Mouse (Mus musculus) intestine, embryonic 16.5 days (tissue): ENCODE measurements around the gene Kptn. TPM values are rescaled to one million over a fixed set of nuclear protein-coding genes. Genes with fewer than 3 reads are reported as not detected.

Experiments used
- ATAC-seq: fragments of 200-750 bp; cut with Nextera tagmentation; 2 replicates; pipeline ENCODE4 v1.8.0; 2017; ENCODE audit warnings: moderate TSS enrichment, moderate library complexity
- H3K27ac ChIP-seq: fragments of 300-500 bp; sonication (generic); 2 replicates; pipeline ENCODE4 v1.5.1; 2014; ENCODE audit warnings: mild to moderate bottlenecking, low read length
- H3K27me3 ChIP-seq: fragments of 300-500 bp; sonication (generic); replicated peaks from 2 replicates; pipeline ENCODE4 v1.6.1; 2014; ENCODE audit warnings: low read length, control low read depth, mixed read lengths; ENCODE audit not compliant: control insufficient read depth, insufficient read depth
- H3K36me3 ChIP-seq: fragments of 300-500 bp; sonication (generic); 2 replicates; pipeline ENCODE4 v1.6.1; 2014; ENCODE audit warnings: low read length, control low read depth; ENCODE audit not compliant: control insufficient read depth, insufficient read depth
- H3K4me1 ChIP-seq: fragments of 300-500 bp; sonication (generic); 2 replicates; pipeline ENCODE4 v1.6.1; 2014; ENCODE audit warnings: low read length, control low read depth, mixed read lengths; ENCODE audit not compliant: control insufficient read depth, insufficient read depth
- H3K4me2 ChIP-seq: fragments of 300-500 bp; sonication (generic); 2 replicates; pipeline ENCODE4 v1.6.1; 2014; ENCODE audit warnings: low read depth, low read length, control low read depth
- H3K4me3 ChIP-seq: fragments of 300-500 bp; sonication (generic); 2 replicates; pipeline ENCODE4 v1.5.1; 2014; ENCODE audit warnings: mild to moderate bottlenecking, low read length
- H3K9ac ChIP-seq: fragments of 300-500 bp; sonication (generic); 2 replicates; pipeline ENCODE4 v1.6.1; 2014; ENCODE audit warnings: low read depth, low read length
- H3K9me3 ChIP-seq: fragments of 300-500 bp; sonication (generic); 2 replicates; pipeline ENCODE4 v1.6.1; 2016; ENCODE audit warnings: low read length, control low read depth; ENCODE audit not compliant: control insufficient read depth
- WGBS: fragments of 180-500 bp; shearing (Covaris S2); extraction: QIAGEN DNeasy Blood & Tissue Kit; methylation state at CpG from one replicate; pipeline ENCODE4 v1.1.7; 2014; 5-methylcytosine and 5-hydroxymethylcytosine counted together
- polyA plus RNA-seq: library from polyadenylated mRNA; unstranded; fragments of >200 nt; fragmentation: Nextera tagmentation; extraction: Ambion mirVana; gene quantifications from 2 replicates; pipeline ENCODE4 v1.2.1, GENCODE M21; 2015

The Kptn gene
- polyA plus RNA-seq, 1 experiment from 2014 or later: 27.1 TPM

DNA sequence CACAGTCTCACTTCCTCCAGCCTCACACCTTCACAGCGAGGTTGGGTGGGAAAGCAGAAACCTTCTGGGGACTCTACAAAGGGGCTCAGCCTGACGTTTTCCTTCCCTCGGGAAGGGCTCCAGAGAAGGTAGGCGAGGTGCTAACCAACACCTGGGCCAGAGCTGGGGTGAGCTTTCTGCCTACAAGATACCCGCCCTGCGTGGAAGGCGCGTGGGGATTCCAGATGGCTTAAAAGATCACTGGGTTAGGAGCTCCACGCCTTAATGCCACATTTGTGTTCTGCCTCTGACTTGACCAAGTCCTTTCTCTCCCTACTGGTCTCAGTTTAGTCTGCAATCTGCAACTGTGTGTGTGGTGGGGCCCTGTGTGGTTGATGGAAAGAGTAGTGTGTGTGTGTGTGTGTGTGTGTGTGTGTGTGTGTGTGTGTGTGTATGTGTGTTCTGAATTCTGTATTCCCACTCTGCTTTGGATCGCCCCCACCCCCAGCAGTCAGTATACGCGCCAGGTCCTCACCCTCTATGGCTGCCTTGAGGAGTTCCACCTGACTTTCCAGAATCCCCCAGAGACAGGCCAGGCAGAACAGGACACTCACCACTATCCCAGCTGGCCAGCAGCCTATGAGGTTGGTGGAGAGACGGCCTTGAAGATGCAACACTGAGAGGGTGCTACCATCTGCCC is 11.4 kb downstream of the Kptn start:
- H3K27me3 ChIP-seq: 0 out of 2 replicates have a peak, but pooled peaks cover 2% of the 10 kb centered on the region
- H3K9ac ChIP-seq: 0 out of 2 replicates have a peak overlapping the region, but pooled peaks have one; percentile 67
- peaks cover 31% of the 10 kb centered on the region for H3K4me1 ChIP-seq
- peak overlapping the region; percentile 60; the same call in 1 of the 2 replicates for H3K4me3 ChIP-seq
- 27% methylated on average over 13 of the region's 13 CpGs for WGBS
- H3K9me3 ChIP-seq: no peaks in the 10 kb centered on the region
- peak overlapping the region; percentile 90 for H3K4me2 ChIP-seq
- H3K36me3 ChIP-seq: no peaks in the 10 kb centered on the region
- H3K27ac ChIP-seq: 0 out of 2 replicates have a peak overlapping the region, but pooled peaks have one; percentile 63
- no peak for ATAC-seq

DNA sequence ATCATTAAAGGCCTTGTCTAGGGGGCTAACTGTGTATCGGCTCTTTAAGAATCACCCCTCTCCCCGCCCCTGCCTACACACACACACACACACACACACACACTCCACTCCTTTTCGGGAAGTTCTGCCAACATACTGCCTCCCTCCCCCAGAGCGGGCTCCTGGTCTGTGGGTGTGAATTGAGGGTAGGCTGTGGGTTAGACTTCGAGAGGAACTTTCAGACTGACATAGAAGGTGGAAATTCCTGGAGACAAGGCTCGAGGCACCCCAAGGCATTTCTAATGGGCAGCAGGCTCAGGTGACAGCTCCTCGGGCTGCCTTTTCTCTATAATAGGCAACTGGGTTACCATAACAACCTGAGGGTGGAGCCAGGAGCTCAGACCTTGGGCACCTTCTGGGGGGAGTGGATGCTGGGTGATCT is 12.5 kb downstream of the Kptn start:
- no peaks in the 10 kb centered on the region for H3K9me3 ChIP-seq
- H3K27ac ChIP-seq: no peak overlapping the region
- H3K4me2 ChIP-seq: no peak overlapping the region
- no peak overlapping the region for H3K4me3 ChIP-seq
- ATAC-seq: no peak
- no peak overlapping the region for H3K9ac ChIP-seq
- 13% methylated on average over 7 of the region's 7 CpGs for WGBS
- 0 out of 2 replicates have a peak, but pooled peaks cover 2% of the 10 kb centered on the region for H3K27me3 ChIP-seq
- no peaks in the 10 kb centered on the region for H3K36me3 ChIP-seq
- H3K4me1 ChIP-seq: peaks cover 31% of the 10 kb centered on the region

DNA sequence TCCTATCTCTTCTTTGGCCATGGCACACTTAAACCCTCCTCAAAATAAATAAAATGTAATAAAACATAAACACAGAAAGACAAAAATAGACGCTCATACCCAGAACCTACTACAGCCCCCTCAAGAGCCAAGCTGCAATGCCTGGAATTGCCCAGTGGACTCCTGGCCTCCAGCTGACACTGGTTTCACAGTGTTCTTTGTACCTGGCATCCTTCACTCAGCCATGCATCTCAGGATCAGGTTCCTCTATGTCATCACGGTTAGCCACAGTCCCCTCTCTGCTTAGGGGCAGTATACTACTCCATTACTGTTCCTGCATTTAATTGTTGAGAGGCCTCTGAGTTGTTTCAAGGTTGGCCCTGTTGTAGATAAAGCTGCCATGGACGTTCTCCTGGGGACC is 13.2 kb downstream of the Kptn start:
- 62% methylated on average over 3 of the region's 3 CpGs for WGBS
- ATAC-seq: no peak
- 0 out of 2 replicates have a peak, but pooled peaks cover 2% of the 10 kb centered on the region for H3K27me3 ChIP-seq
- H3K4me3 ChIP-seq: no peak overlapping the region
- no peak overlapping the region for H3K27ac ChIP-seq
- H3K9ac ChIP-seq: no peak overlapping the region
- H3K36me3 ChIP-seq: no peaks in the 10 kb centered on the region
- H3K4me2 ChIP-seq: no peak overlapping the region
- H3K9me3 ChIP-seq: no peaks in the 10 kb centered on the region
- H3K4me1 ChIP-seq: peaks cover 31% of the 10 kb centered on the region

DNA sequence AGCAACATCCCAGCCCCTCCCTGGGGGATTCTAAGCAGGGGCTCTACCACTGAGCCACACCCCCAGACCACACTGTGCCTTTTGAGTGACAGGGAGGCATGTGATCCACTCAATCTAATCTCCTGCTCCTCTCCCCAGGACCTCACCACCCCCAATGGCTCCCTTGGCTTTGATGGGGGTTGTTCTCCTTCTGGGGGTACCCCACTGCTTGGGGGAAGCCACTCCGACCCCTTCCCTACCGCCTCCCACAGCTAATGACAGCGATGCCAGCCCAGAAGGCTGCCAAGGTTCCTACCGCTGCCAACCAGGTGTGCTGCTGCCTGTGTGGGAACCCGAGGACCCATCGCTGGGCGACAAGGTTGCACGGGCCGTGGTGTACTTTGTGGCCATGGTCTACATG is 14.0 kb downstream of the Kptn start:
- no peak for ATAC-seq

DNA sequence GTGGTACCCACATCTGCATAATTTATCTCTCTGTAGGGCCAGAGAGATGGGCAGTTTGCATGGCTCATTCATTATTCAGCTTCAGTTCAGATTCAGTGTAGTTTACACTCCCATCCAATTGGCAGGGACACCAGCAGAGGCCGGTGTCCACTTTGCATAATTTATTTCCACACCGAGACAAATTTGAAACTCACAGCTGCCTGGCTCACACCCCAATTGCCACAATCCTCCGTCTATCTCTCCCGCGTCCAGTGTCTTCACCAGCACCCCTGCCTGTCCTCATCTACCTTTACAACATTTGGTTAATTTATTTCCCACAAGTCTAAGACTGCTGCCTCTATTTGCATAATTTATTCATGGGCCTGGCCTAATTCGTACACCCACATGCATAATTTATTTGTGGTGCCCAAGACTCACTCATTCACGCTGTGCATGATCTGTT is 15.3 kb downstream of the Kptn start:
- 68% methylated on average over 7 of the region's 7 CpGs for WGBS
- H3K4me1 ChIP-seq: peaks cover 22% of the 10 kb centered on the region
- no peaks in the 10 kb centered on the region for H3K9me3 ChIP-seq
- H3K27ac ChIP-seq: no peak overlapping the region
- no peaks in the 10 kb centered on the region for H3K36me3 ChIP-seq
- H3K27me3 ChIP-seq: 0 out of 2 replicates have a peak, but pooled peaks cover 2% of the 10 kb centered on the region
- no peak overlapping the region for H3K4me2 ChIP-seq
- no peak overlapping the region for H3K9ac ChIP-seq
- ATAC-seq: no peak
- no peak overlapping the region for H3K4me3 ChIP-seq

More for the DNA sequence above, 14.0 kb downstream of the Kptn start:
- Histone ChIP-seq H3K4me1 (peaks cover 31% of the 10 kb centered on the region), H3K4me3 (no peak overlapping the region), H3K9me3 (no peaks in the 10 kb centered on the region), H3K27me3 (0 out of 2 replicates have a peak, but pooled peaks cover 2% of the 10 kb centered on the region), H3K9ac (no peak overlapping the region), H3K36me3 (no peaks in the 10 kb centered on the region), H3K4me2 (no peak overlapping the region), H3K27ac (no peak overlapping the region)
- 88% methylated on average over 9 of the region's 9 CpGs for WGBS

DNA sequence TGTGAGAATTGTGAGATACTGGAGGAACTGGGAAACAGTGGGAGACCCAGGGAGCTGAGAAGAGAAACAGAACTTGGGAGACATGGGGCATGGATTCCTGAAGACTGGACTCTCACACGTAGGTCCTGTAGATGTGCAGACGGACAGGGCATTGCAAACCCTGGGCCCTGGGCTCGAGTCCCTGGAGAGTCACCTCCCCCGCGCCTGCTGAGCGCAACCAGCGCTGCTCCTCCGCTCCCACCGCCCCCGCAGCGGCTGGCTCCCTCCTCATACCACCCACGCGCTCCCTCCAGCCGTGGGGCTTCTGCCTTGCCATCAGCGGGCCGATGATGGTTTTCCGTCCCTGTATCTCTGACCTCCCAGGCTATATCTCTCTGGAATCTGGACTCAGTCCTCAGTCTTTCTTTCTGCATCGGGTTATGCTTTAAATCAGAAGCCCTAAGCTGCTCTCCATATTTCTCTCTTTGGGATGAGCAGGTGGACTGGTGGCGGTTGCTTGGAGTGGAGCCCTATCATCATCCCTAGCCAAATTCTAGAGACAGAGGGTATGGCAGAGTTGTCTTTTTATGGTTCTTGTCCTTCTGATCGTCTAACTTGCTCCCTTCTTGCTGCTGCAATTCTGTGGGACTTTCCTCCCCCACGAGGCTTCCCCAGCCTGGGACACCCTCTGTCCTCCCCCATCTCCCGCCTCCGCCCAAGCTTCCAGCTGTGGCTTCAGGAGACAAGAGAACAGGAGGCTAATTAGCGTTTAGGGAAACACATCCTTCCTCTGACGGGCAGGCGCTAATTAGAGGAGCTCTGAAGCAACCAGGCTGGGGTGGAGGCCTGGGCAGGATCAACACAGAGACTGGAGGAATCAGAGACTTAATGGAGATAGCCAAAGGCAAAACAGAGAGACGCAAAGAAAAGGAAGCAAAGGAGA is 27.1 kb downstream of the Kptn start:
- ATAC-seq: no peak
- Histone ChIP-seq H3K4me1 (no peaks in the 10 kb centered on the region), H3K27ac (no peak overlapping the region), H3K9me3 (no peaks in the 10 kb centered on the region), H3K4me2 (no peak overlapping the region), H3K9ac (no peak overlapping the region), H3K36me3 (no peaks in the 10 kb centered on the region), H3K27me3 (peaks cover 4% of the 10 kb centered on the region; the same call in 1 of the 2 replicates), H3K4me3 (no peak overlapping the region)
- 38% methylated on average over 27 of the region's 27 CpGs for WGBS

DNA sequence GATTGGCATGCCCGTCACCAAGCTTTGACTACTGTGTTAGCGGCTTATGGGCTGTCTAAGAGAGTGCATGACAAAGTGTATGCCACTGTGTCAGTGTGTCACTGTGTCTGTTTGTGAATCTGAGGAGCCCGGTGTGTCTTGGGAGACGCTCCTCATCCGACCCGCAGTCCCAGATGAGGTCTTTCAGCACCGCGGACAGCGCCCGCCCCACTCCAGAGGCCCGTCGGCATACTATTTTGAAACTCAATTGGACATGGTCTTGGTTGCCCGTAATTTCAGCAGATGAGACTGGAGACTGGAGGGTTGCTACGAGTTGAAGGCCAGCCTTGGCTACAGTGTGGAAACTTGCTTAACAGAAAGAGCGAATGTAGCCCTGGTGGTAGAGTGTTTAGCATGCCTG is 27.9 kb downstream of the Kptn start:
- 0 out of 2 replicates have a peak, but pooled peaks have one; percentile 18 for ATAC-seq
- Histone ChIP-seq H3K9ac (no peak overlapping the region), H3K27ac (no peak overlapping the region), H3K4me3 (no peak overlapping the region), H3K36me3 (no peaks in the 10 kb centered on the region), H3K27me3 (peaks cover 4% of the 10 kb centered on the region; the same call in 1 of the 2 replicates), H3K4me1 (no peaks in the 10 kb centered on the region), H3K9me3 (no peaks in the 10 kb centered on the region), H3K4me2 (no peak overlapping the region)
- 10% methylated on average over 15 of the region's 15 CpGs for WGBS

DNA sequence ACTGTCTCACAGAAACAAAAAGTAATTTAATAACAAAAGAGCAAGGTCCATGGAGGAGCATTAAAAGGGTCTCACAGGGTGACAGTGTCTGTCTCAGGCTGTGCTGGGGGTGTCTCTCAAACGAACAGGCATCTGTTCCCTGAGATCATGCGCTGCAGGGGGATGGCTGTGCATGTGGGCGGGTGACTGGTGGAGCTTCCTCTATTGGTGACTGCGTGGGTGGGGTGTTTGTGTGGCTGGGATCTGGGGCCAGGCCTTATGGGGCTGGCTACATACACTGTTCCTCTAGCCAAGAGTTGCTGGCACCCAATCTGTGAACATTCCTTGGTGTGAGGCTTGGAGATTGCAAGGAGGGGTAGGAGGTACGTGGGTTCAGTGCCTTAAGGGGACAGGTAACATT is 29.5 kb downstream of the Kptn start:
- H3K27ac ChIP-seq: no peak overlapping the region
- no peak overlapping the region for H3K4me2 ChIP-seq
- H3K4me1 ChIP-seq: no peaks in the 10 kb centered on the region
- ATAC-seq: no peak
- H3K9me3 ChIP-seq: no peaks in the 10 kb centered on the region
- no peaks in the 10 kb centered on the region for H3K36me3 ChIP-seq
- 64% methylated on average over 5 of the region's 5 CpGs for WGBS
- no peak overlapping the region for H3K4me3 ChIP-seq
- no peak overlapping the region for H3K9ac ChIP-seq
- H3K27me3 ChIP-seq: peaks cover 4% of the 10 kb centered on the region; the same call in 1 of the 2 replicates
